Mouse (Mus musculus): ENCODE data around the gene Ubr4. TPM values are rescaled to one million over a fixed set of nuclear protein-coding genes. Genes with fewer than 3 reads are reported as not detected.

Ubr4 gene
- 182 and 200 TPM in 2 replicates for total RNA-seq (2021)
- long read RNA-seq, partial matches to known transcripts = 7 of 9 reads
- long read RNA-seq, other reads (novel, unspliced or antisense) = 1 of 9 reads

DNA sequence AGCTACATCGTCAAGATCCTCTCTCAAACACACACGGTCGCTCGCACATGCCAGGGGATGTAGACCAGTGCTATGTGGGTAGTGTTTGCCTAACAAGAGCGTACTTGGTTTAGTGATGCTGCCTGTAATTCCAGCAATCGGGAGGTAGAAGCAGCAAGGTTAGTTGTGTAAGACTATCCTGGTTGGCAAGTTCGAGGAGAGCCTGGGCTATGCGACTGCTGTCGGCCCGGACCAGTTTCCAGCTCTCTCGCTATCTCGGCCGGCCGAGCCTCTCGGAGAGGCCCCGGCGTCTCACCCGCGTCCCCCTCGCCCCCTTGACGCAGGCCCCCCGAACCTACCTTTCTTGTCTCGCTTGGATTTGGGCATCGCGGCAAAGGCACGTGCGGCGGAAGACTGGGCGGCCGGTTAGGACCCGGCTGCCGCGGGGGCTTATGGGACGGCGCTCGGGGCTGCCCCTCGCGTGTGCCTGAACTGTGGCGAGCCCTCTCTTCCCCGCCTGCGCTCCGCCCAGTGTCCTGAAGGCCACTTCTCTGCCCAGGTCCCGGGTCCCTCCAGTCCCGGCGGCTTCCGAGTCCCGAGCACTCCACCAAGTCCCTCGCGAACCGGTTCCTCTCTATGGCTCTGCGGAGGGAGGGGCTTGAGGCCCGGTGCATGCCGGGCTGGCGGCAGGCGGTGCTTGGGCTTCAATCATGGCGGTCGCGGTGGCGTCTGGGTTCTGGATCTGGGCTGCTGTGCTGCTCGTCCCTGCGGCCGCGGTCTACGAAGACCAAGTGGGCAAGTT, at the start of gene Ubr4, which contains the start of the genes Mrto4 and Emc1:
TSS of gene Ubr4 (plus strand) at position 679 of the 781 bp plus-strand sequence.
TSS of gene Mrto4 (minus strand) at position 646 of the 781 bp plus-strand sequence.
TSS of gene Emc1 (plus strand) at position 657 of the 781 bp plus-strand sequence.
- peak; percentile 86 for DNase-seq

DNA sequence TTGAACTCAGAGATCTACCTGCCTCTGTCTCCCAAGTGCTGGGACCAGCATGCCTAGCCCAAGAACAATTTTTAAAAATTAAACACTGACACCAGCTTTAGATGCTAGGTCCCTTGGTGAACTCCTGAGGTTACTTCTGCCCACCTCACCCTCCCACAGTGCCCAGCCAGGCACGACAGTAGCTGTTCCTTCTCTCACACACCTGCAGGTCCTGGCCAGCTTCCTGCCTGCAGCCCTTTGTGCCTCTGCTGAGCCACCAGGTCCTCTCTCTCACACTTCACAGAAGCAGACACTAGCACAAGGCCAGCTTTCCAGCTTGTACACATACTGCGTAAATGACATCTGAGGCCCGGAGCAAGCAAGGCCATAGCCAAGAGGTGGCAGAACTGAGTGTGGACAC, 46.9 kb upstream of the Ubr4 start:
- DNase-seq = no peak

DNA sequence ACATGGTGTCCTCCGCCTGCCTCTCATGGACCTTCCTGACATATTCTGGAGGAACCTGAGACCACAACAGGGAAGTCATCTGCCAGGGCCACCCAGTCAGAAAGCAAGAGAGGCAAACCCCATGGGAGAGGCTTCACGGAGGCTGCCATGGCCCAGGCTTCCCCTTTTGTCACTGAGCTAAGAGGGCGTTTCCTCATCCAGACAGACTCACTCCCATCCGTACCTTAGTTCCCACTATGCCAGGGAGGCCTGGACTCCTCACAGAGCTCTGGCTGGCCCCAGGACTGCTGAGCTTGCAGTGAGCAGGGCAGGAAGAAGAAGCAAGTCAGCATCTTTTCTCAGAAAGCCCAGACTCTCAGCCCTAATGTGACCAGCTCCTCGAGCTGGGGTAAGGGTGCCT, 44.5 kb upstream of the Ubr4 start:
- no peak for DNase-seq

DNA sequence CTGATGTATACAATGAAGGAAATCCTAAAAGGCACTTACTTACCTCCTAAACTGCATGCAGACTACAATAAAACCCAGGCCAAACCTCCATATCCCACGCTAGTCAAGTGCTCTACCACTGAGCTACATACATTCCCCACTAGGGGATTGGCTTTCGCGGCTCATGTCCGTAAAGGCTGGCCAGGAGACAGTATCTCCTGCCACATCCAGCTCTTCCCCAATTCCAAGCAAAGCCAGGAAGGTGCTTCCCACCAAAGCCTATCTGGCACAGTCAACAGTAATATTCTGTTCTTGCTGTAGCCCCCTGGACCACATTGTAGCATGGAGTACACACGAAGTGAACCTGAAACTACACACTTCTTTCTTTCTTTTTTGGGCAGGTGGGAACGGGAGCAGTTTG, 42.8 kb upstream of the Ubr4 start:
- no peak for DNase-seq

DNA sequence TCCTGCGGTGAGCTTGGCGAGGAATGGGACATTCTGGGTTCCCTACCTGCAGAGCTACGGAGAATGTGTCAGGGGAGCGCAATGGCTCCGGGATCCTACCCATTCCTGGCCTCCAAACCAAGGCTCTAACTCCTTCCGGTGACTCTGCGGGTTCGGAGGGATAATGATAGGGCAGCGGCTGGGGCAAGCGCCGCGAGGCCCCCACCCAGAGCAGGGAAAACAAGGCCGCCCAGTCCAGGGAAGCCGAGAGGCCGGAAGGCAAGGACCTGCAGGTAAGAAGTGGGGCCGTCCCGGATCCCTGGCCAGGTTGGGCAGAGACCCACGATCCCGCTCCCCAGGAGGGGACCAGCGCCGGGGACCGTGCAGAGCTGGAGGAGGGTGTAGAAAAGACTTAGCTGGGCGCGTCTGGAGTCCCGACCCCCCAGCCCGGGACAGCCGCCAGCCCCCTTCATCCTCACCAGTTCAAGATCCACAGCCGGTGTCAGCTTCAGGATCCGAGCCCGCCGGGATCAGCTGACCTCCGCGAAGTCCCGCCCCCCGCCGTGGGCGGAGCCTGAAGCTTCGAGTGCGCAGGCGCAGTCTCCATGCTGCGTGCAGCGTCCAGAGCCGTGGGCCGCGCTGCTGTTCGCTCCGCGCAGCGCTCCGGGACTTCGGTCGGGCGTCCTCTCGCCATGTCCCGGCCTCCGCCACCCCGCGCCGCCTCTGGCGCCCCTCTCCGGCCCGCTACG, 42.1 kb upstream of the Ubr4 start, which contains the start of the genes Pqlc2 and Akr7a5:
TSS of gene Pqlc2 (minus strand) at position 538 of the 728 bp plus-strand sequence.
TSS of gene Akr7a5 (plus strand) at position 574 of the 728 bp plus-strand sequence.
- peak; percentile 99 for DNase-seq

DNA sequence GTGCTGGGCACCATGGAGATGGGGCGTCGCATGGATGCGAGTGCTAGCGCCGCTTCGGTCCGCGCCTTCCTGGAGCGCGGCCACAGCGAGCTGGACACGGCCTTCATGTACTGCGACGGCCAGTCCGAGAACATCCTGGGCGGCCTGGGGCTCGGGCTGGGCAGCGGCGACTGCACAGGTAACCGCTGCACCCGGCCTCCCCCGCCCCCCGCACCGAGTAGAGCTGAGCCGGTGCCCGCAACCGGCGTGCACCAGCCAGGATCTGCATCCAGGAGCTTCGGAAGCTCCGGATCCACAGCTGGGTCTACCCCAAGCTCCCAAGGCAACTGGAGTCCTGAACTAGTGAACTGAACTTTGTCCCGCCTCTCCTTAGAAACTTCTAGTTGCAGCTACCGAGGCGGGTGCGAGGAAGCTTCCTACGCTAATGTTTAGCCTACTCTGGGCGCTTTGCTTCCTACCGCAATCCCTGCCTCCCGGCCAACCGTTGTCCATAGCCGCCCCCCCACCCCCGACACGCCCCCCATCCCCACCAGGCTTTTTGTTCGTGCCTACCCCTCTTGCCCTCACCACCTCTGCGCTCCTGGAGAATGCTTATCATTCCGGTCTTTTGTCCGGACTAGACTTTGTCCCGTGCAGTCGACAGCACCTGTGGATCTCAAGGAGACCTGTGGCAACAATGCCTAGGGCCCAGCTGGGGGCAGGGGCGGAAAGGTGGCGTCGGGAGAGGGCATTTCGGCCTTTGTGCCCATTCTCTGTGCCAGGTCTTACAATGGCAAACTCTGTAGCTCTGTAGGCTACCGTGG, 41.3 kb upstream of the Ubr4 start:
- no peak for DNase-seq

DNA sequence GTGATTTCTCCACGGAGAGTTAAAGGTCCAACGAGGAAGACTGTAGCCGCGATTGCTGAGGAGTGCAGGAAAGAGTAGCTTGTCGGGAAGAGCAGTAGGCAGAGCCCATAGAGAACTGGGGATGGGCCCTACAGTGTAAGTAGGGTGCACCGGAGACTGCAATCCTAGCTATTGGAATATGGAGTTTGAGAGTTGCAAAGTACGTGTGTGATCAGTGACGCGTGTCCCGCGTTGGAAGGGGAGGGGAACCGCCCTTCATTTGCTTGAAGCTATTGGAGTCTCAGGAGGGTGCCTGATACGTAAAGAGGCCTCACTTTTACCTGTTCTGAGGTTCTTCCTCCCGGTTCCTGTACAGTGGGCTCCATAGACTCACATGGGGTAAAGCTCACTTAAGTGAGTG, 40.7 kb upstream of the Ubr4 start:
- DNase-seq = no peak

DNA sequence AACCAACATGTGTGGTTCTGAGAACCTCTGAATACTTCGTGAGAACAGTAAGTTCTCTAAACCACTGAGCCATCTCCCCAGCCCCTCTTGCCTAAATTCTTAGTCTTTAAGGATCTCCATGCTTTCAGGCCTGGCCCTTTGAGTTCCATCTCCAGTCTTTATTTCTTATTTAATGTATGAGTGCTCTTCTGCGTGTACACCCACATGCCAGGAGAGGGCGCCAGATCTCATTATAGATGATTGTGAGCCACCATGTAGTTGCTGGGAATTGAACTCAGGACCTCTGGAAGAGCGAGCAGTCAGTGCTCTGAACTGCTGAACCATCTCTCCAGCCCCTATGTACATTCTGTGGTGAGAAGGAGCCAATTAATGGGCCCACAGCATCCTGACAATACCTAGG, 39.8 kb upstream of the Ubr4 start:
- no peak for DNase-seq

DNA sequence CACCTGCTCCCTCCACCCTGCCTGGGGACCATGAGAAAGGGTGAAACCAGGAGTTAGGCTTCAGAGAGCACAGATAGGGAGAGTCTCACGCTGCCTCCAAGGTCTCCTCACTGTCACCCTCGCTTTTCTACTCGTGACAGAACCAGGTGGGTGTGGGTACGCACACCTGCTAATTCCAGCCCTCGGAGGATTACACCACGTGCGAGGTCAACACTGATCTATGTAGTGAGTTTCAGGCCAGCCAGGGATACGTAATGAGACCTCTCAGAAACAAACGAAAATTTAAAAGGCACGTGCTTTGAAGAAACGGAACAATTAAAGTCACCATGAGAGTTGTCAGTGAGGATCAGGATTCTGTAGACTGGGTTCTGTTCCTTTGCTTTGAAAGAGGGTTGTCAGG, 34.0 kb upstream of the Ubr4 start:
- DNase-seq = no peak

DNA sequence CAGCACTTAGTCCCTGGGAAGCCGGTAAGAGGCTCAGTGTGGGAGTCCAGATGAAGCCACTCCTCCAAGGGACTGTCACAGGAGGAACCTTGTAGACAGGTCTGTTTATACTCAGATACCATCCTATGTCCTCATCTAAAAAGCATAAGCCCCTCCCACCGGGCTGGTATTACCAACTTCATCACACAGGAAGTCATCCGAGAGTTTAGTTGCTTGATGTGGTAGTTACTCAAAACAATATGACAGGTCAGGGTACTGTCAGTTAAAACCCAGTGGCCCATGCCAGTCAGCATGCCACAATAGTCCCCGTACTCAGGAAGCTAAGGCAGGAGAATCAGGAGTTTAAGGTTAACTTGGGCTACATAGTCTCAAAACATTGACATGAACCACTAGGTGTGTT, 32.7 kb upstream of the Ubr4 start:
- DNase-seq = no peak

DNA sequence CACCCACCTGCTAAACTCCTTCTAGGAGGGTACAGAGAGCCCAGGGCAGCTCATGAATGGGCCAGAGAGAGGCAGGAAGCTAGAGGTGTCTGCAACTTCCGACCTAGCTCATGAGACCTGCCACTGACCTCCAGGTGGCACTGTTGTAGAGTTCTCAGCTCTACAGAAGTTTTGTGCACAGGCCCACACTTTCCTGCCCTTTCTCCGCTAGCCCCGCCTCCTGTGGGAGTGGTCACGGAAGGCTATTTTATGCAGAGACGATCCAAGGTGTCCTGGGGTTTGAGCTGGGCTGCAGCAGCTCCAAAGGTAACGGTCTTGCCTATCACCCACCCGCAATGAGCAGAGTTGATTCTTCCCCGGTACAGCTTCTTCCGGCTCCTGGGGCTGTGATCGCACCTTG, 21.8 kb upstream of the Ubr4 start:
- peak; percentile 78 for DNase-seq

DNA sequence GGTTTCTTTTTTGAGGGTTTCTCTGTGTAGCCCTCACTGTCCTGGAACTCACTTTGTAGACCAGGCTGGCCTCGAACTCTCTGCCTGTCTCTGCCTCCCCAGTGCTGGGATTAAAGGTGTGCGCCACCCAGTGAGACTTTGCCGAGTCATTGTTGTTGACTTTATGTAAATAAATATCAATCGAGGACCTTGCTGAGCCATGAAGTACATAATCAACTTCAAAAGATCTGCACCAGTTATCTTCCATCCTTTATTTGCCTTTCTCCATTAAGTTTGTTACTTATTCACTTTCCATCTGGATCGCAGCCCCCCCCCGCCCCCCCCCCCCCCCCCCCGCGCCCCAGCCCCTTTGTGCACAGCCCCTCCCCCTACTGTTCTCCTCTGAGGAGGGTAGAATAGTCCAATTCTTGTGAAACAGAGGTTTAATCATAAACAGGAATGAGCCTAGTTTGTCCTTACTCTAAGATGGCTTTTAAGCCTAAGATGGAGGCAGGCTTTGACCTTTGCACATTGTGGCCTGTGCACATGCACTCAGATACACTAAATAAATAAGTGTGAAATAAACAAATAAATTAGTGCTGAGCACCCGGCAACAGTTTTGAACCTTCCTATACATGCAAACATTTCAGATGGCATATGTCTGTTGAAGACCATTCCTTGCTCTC, 17.6 kb upstream of the Ubr4 start:
- DNase-seq = no peak

DNA sequence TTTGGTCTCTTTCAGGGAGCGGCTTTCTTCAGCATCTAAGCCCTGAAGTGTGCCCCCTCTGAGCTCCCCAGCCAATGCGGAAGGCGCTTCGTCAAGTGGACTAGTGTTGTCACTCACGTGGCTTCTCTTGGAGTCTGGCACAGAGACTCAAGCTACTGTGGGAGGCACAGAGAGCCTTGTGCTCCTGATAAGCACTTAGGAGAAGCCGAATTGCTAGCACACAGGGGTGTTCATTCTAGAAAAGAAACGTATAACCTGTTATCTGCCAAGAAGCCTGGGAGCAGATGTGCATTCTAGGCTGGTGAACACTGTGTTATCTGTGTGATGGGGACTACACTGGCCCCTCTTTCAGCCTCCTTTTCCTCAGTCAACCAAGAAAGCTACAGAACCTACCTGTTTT, 16.9 kb upstream of the Ubr4 start:
- DNase-seq = no peak

DNA sequence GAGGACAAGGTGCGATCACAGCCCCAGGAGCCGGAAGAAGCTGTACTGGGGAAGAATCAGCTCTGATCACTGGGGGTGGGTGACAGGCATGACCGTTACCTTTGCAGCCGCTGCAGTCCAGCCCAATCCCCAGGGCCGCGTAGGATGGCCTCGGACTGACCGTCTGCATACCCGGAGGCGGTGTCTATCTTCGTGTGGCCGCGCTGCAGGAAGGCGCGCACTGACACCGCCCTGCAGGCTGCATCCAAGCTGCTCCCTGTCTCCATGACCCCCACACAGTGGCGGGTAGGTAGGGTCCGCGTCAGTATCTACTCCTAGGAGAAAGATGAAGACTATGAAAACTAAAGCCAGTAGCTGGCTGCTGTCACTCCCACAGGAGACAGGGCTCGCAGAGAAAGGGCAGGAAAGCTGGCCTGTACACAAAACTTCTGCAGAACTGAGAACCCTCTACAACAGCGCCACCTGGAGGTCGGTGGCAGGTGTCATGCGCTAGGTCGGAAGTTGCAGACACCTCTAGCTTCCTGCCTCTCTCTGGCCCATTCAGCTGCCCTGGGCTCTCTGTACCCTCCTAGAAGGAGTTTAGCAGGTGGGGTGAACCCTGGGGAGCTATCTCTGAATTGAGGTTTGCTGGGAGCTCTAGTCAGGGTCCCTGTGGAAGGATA, 15.5 kb upstream of the Ubr4 start:
- DNase-seq = peak; percentile 88

DNA sequence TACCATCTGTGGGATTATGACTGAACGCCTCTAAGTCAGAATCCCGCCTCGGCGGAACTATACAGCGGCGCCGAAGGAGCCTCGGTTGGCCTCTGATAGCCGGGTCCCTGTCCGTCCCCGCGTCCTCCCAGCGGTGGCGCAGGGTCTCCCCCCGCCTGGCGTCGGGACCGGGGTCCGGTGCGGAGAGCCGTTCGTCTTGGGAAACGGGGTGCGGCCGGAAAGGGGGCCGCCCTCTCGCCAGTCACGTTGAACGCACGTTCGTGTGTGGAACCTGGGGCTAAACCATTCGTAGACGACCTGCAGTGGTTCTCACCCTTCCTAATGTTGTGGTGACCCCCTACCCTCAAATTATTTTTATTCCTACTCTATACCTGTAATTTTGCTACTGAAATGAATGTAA, 14.3 kb upstream of the Ubr4 start:
- DNase-seq = no peak

DNA sequence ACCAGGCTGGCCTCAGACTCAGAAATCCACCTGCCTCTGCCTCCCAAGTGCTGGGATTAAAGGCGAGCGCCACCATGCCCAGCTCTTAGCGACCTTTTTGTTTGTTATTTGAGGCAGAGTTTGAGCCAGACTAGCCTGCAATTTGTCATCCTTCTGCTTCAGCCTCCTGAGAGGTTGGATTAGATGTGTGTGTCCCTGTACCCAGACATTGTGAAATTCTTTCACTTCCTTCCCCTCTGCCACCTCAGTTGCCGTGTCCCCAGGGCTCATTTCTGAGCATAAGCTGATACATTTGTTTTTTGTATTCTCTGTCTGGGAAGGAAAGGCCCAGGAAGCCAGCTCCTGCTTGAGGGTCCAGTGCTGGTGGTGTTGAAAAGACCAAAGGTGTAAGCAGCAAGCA, 11.6 kb upstream of the Ubr4 start:
- no peak for DNase-seq

DNA sequence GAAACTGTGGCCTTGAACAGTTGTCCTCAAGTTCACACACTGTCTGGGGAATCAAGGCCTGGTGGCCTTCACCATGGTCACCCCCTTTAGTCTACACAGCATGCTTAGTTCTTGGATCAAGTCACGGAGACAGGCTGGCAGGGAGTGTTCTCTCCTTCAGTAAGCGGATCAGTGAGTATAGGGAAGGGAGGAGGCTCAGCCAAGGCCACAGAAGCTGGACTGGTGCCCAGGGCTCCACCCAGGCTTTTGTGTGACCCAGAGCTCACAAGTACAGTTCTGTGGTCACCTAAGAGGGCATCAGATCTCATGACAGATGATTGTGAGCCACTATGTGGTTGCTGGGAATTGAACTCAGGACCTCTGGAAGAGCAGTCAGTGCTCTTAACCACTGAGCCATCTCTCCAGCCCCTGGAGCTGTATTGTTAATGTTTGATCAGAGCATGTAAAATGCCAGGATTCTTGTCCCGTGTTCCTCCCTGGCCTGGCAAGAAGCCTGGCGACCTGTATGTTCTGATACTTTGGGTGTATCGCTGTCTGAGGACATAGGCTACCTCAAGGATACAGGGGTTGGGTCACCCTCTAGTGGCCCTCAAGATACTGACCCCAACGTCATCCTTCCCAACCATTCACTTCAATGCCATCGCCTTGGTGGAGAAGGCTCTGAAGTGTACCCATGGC, 10.7 kb upstream of the Ubr4 start:
- DNase-seq = peak; percentile 83

DNA sequence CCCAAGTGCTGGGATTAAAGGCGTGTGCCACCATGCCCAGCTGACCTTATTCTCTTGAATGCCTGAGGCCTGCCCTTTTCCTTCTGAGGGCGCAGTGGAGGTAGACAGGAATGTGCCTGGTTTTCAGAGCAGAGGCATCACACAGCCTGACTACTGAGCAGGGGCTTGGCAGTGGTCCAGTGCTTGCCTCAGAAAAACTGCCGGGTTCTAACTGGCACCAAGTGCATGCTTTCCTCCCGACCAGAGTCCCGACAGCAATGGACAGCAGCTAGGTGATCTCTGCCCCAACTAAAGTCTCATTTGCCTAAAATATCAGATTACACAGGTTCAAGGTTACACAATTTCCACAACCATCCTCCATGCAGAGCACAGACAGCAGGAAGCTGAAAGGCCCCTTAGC, 8.7 kb upstream of the Ubr4 start:
- peak; percentile 65 for DNase-seq

DNA sequence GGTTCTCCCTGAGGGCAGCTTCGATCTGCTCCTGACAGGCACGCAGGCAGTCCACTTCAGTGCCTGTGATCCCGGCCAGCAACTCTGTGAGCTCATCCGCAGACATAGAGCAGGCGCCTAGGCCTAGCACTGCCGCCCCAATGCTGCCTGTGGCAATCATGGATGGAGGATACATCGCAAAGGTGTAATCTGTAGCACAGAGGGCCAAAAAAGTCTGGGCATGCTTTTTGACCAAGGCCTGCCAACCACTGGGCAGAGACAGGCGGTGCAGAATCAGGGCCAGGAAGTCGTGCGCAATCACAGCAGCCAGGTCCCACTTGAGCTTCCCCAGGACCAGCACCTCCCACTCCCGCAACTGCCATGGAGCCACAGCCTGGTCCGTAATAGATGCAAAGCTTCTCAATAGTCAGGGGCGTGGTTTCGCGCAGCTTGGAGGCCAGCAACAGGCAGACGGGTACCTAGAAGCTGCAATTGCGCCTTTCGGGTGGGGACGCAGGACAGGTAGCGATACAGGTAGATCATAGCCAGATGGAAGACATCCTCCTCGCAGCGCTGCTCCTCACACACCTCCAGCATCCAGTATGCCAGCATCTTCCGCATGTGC, 6.9 kb upstream of the Ubr4 start:
- DNase-seq = no peak

DNA sequence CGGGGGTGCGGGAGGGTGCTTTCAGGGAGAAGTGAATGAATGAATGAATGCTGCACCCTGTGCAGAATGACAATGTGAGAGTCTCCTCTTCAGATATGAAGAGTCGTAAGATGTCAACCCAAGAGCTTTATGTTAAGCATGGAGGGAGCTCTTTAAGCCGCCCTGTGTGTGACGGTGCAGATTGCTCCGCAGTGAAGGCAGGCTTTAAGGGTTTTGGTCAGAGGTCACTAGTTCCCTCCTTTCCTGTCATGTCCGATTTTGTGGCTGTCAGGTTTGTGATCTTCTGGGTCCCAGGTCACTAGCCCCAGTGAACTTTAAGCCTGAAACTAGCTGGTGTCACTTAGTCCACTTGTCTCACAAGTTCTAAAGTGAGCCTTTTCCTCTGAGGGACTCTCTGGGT, 423 bp downstream of the Ubr4 start:
- DNase-seq = no peak
